Mouse (Mus musculus): ENCODE measurements at regions not wholly inside any gene's neighbourhood (a gene's known extent, or its start where the extent isn't known, plus 50 kb on each side); places are given as distances from the start of the nearest gene placed in this dataset.

DNA sequence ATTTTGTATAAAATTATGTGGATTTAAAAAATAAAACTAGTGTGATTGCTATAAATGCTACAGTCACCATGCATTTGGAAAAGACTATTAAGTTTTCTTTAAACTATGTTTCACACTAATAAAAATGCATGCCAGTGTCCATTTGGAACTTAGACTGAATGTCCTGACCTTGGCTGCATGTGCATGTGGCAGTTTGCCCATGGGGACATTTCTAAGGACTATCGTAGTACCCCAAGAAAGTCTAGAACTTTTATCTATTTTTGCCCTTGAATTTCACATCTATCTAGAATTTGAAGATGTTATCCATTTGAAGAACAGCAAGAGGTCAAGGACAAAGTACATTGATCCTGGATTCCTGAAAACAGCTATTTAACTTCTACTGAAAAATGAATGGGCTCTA lies 745.9 kb downstream of the Tmem182 start:
- 93% methylated on average over 1 of the region's 1 CpGs for WGBS
- H3K27me3 ChIP-seq (ENCODE audit: control insufficient read depth, insufficient read depth, low read length): no peaks in the 10 kb centered on the region
- DNase-seq (ENCODE audit: low spot score): no peak
- no peaks in the 10 kb centered on the region for H3K9me3 ChIP-seq (ENCODE audit: control insufficient read depth, low read length)
- H3K36me3 ChIP-seq (ENCODE audit: control insufficient read depth, insufficient read depth, low read length): no peaks in the 10 kb centered on the region
- no peak overlapping the region for H3K27ac ChIP-seq (ENCODE audit: low read depth, low read length)
- no peak overlapping the region for H3K4me2 ChIP-seq (replicated peaks; ENCODE audit: low read depth, low read length)
- H3K4me1 ChIP-seq (replicated peaks; ENCODE audit: control insufficient read depth, insufficient read depth, low read length): no peaks in the 10 kb centered on the region
- no peak overlapping the region for H3K4me3 ChIP-seq (ENCODE audit: low read depth, low read length)
- no peak overlapping the region for H3K9ac ChIP-seq (ENCODE audit: low read depth, low read length)
- no peak for ATAC-seq (ENCODE audit: low FRiP score)

DNA sequence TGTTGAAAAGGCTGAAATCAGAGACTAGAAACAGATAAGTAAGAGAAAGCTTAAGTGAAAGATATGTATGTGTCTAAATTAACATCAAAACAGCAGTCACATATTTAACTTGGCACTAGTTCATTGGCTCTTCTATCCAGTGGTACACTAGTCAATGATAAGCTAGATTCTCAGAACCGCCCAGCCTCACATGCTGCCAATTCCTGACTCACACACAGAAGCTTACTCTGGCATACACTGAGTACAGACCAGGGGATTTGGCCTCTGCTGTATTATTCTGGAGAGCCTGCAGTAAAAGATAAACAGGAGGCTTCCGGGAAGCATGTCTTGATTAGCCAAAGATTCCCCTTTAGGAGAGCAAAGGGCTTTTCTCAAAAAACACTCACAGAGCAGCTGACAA lies 750.2 kb downstream of the Tmem182 start:
- DNase-seq (ENCODE audit: low spot score) (no peak), ATAC-seq (ENCODE audit: low FRiP score) (no peak)
- H3K9ac ChIP-seq (ENCODE audit: low read depth, low read length): no peak overlapping the region
- no peaks in the 10 kb centered on the region for H3K9me3 ChIP-seq (ENCODE audit: control insufficient read depth, low read length)
- H3K4me1 ChIP-seq (replicated peaks; ENCODE audit: control insufficient read depth, insufficient read depth, low read length): no peaks in the 10 kb centered on the region
- H3K27ac ChIP-seq (ENCODE audit: low read depth, low read length): no peak overlapping the region
- H3K36me3 ChIP-seq (ENCODE audit: control insufficient read depth, insufficient read depth, low read length): no peaks in the 10 kb centered on the region
- no peak overlapping the region for H3K4me2 ChIP-seq (replicated peaks; ENCODE audit: low read depth, low read length)
- H3K4me3 ChIP-seq (ENCODE audit: low read depth, low read length): no peak overlapping the region
- WGBS: 78% methylated on average over 2 of the region's 2 CpGs
- no peaks in the 10 kb centered on the region for H3K27me3 ChIP-seq (ENCODE audit: control insufficient read depth, insufficient read depth, low read length)

DNA sequence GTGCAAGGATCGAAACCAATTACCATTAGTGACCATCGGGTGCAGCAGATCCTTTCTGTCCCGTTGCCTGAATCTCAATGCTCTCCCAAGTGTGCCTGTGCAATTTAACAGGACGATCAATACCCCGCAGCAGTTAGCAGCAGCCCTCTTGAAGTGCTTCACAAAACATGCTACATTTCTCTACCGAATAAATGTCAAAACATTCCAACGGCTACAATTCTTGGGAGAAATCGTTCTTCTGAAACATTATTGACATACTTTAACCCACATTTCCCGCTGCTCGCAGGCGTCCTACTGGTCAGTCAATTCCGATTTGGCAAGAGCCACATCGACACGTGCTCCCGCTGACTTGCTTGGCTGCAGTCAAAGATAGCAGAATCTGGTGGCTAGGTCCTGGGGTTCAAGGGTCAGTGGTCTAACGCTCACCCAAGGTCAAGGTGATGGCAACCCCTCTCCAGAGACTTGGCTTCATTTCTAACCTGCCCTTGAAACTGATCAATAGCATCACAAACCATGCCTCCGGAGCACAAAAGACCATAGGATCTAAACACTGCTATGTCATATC lies 753.8 kb downstream of the Tmem182 start:
- 82% methylated on average over 17 of the region's 17 CpGs for WGBS
- DNase-seq (ENCODE audit: low spot score) (peak; percentile 12), ATAC-seq (ENCODE audit: low FRiP score) (no peak)

DNA sequence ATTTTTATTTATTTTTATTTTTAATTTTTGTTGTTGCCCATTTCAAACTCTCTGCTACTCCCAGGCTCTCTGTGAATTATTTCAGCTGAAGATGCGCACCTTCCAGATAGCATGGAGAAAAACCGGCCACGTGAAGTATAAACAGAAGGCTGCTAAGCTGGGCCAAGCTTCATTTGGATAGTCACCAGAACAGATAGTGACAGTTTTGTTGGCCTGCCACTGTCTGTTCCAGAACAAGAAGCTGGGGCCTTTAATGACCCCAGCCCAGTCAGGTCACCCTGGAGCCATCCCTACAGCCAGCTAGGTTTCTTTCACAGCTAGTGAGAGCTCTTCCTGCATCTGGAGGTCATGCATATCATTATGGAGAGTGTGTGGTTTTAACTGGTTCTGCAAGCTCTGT lies 754.6 kb downstream of the Tmem182 start:
- no peak for ATAC-seq (ENCODE audit: low FRiP score)
- Histone ChIP-seq H3K27ac (ENCODE audit: low read depth, low read length) (no peak overlapping the region), H3K4me2 (replicated peaks; ENCODE audit: low read depth, low read length) (no peak overlapping the region), H3K36me3 (ENCODE audit: control insufficient read depth, insufficient read depth, low read length) (no peaks in the 10 kb centered on the region), H3K27me3 (ENCODE audit: control insufficient read depth, insufficient read depth, low read length) (no peaks in the 10 kb centered on the region), H3K9me3 (ENCODE audit: control insufficient read depth, low read length) (no peaks in the 10 kb centered on the region), H3K9ac (ENCODE audit: low read depth, low read length) (no peak overlapping the region), H3K4me1 (replicated peaks; ENCODE audit: control insufficient read depth, insufficient read depth, low read length) (no peaks in the 10 kb centered on the region), H3K4me3 (ENCODE audit: low read depth, low read length) (no peak overlapping the region)
- 90% methylated on average over 3 of the region's 3 CpGs for WGBS
- DNase-seq (ENCODE audit: low spot score): no peak

More for the DNA sequence above, 753.8 kb downstream of the Tmem182 start:
- Histone ChIP-seq H3K4me2 (replicated peaks; ENCODE audit: low read depth, low read length) (no peak overlapping the region), H3K9ac (ENCODE audit: low read depth, low read length) (no peak overlapping the region), H3K36me3 (ENCODE audit: control insufficient read depth, insufficient read depth, low read length) (no peaks in the 10 kb centered on the region), H3K27me3 (ENCODE audit: control insufficient read depth, insufficient read depth, low read length) (no peaks in the 10 kb centered on the region), H3K4me1 (replicated peaks; ENCODE audit: control insufficient read depth, insufficient read depth, low read length) (no peaks in the 10 kb centered on the region), H3K4me3 (ENCODE audit: low read depth, low read length) (no peak overlapping the region), H3K27ac (ENCODE audit: low read depth, low read length) (no peak overlapping the region), H3K9me3 (ENCODE audit: control insufficient read depth, low read length) (no peaks in the 10 kb centered on the region)

DNA sequence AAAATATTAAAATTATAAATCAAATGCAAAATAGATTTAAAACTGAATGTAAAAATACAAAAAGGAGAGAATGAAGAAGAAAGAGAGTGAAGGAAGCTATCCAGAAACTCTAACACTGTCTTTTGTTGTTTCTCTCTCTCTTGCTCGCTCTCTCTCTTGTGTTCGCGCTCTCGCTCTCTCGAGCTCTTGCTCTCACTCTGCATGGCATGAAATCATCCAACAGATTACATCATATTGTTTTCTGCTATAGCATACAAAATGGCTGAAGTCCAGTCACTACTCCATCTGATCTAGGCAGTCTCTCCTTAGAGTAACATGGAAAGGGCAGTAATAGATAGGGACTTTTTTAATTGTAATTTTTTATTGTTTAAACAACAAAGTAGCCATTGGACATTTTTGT lies 798.1 kb downstream of the Tmem182 start:
- WGBS: 92% methylated on average over 5 of the region's 5 CpGs
- no peaks in the 10 kb centered on the region for H3K27me3 ChIP-seq (ENCODE audit: control insufficient read depth, insufficient read depth, low read length)
- H3K9ac ChIP-seq (ENCODE audit: low read depth, low read length): no peak overlapping the region
- no peak overlapping the region for H3K4me3 ChIP-seq (ENCODE audit: low read depth, low read length)
- ATAC-seq (ENCODE audit: low FRiP score) (no peak), DNase-seq (ENCODE audit: low spot score) (no peak)
- H3K36me3 ChIP-seq (ENCODE audit: control insufficient read depth, insufficient read depth, low read length): no peaks in the 10 kb centered on the region
- no peak overlapping the region for H3K27ac ChIP-seq (ENCODE audit: low read depth, low read length)
- H3K4me2 ChIP-seq (replicated peaks; ENCODE audit: low read depth, low read length): no peak overlapping the region
- no peaks in the 10 kb centered on the region for H3K4me1 ChIP-seq (replicated peaks; ENCODE audit: control insufficient read depth, insufficient read depth, low read length)
- H3K9me3 ChIP-seq (ENCODE audit: control insufficient read depth, low read length): no peaks in the 10 kb centered on the region

DNA sequence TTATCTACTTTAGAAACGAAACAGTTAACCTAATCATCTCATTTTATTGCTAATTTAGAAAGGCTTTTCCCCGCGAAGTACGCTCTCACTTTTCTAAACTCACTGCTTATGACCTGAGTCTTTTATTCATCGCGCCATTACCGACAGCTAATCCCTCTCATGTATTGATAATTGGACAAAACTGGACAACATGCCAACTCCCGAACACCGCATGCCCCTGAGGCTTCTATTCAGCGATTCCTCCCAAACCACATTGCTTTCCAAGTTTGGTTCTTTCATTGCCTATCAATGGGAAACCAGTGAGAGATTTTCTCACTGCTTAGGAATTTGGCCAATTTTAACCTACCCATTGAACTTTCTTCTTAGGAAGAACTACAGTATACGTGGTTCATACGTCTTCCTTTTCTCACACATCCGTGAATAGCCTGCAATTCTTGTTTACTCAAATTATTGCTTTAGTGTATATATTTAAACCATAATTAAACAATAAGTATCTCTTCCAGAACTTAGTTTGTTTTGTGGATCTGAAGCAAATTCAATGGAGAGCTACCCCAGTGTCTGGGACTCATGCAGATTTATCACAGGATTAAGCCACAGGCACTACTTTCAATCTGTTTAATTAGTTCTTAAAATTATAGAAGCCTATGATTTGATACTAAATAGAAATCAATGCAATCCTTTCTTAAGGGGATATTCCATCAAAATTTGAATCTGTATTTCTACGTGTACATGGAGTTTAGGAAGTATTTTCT lies 799.8 kb downstream of the Tmem182 start:
- no peak overlapping the region for H3K27ac ChIP-seq (ENCODE audit: low read depth, low read length)
- H3K9ac ChIP-seq (ENCODE audit: low read depth, low read length): no peak overlapping the region
- DNase-seq (ENCODE audit: low spot score) (peak; percentile 13), ATAC-seq (ENCODE audit: low FRiP score) (no peak)
- H3K4me1 ChIP-seq (replicated peaks; ENCODE audit: control insufficient read depth, insufficient read depth, low read length): no peaks in the 10 kb centered on the region
- H3K36me3 ChIP-seq (ENCODE audit: control insufficient read depth, insufficient read depth, low read length): no peaks in the 10 kb centered on the region
- 78% methylated on average over 14 of the region's 14 CpGs for WGBS
- H3K27me3 ChIP-seq (ENCODE audit: control insufficient read depth, insufficient read depth, low read length): no peaks in the 10 kb centered on the region
- no peaks in the 10 kb centered on the region for H3K9me3 ChIP-seq (ENCODE audit: control insufficient read depth, low read length)
- H3K4me2 ChIP-seq (replicated peaks; ENCODE audit: low read depth, low read length): no peak overlapping the region
- H3K4me3 ChIP-seq (ENCODE audit: low read depth, low read length): no peak overlapping the region

DNA sequence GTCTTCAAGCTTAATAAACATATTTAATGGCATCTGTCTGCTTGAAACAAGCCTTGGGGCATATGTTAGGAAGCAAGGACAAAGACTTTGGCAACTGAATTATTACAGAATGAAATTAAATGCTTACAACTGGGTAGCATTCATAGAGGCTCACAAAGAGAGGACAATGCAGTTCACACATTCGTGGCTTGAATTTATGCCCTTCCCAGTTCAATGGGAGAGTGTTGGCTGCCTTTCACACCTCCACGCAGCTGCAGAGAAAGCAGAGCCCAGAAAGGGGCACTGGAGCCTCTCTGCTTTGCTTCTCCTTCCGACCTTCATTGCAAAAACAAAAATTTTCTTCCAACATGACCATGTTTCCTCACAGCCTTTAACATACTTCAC lies 800.3 kb downstream of the Tmem182 start:
- no peak for DNase-seq (ENCODE audit: low spot score)
- 33% methylated on average over 3 of the region's 3 CpGs for WGBS
- no peak overlapping the region for H3K27ac ChIP-seq (ENCODE audit: low read depth, low read length)

DNA sequence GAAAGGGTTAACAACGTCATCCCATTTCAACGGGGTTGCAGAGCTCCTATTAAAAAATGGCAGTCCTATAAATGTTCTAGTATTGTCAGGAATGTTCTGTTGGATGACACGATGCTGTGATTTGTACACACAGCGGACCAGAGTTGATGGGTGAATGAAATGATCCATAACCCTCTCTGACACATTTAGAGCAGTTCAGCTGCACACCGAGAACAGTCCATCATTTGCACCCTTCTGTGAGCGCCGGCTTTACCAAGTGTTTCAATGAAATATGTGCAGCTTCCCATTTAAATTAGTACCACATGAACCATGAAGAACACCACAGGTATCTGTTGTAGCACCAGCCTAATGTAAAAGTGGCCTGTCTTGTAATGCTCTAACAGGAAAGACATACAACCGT lies 805.4 kb downstream of the Tmem182 start:
- no peak overlapping the region for H3K27ac ChIP-seq (ENCODE audit: low read depth, low read length)
- no peak overlapping the region for H3K4me3 ChIP-seq (ENCODE audit: low read depth, low read length)
- H3K9me3 ChIP-seq (ENCODE audit: control insufficient read depth, low read length): no peaks in the 10 kb centered on the region
- ATAC-seq (ENCODE audit: low FRiP score) (no peak), DNase-seq (ENCODE audit: low spot score) (no peak)
- no peak overlapping the region for H3K4me2 ChIP-seq (replicated peaks; ENCODE audit: low read depth, low read length)
- H3K9ac ChIP-seq (ENCODE audit: low read depth, low read length): no peak overlapping the region
- 65% methylated on average over 8 of the region's 8 CpGs for WGBS
- H3K36me3 ChIP-seq (ENCODE audit: control insufficient read depth, insufficient read depth, low read length): no peaks in the 10 kb centered on the region
- H3K27me3 ChIP-seq (ENCODE audit: control insufficient read depth, insufficient read depth, low read length): no peaks in the 10 kb centered on the region
- H3K4me1 ChIP-seq (replicated peaks; ENCODE audit: control insufficient read depth, insufficient read depth, low read length): no peaks in the 10 kb centered on the region

More for the DNA sequence above, 800.3 kb downstream of the Tmem182 start:
- no peak overlapping the region for H3K4me2 ChIP-seq (replicated peaks; ENCODE audit: low read depth, low read length)
- no peaks in the 10 kb centered on the region for H3K4me1 ChIP-seq (replicated peaks; ENCODE audit: control insufficient read depth, insufficient read depth, low read length)
- H3K9ac ChIP-seq (ENCODE audit: low read depth, low read length): no peak overlapping the region
- no peaks in the 10 kb centered on the region for H3K9me3 ChIP-seq (ENCODE audit: control insufficient read depth, low read length)
- no peaks in the 10 kb centered on the region for H3K36me3 ChIP-seq (ENCODE audit: control insufficient read depth, insufficient read depth, low read length)
- H3K4me3 ChIP-seq (ENCODE audit: low read depth, low read length): no peak overlapping the region
- H3K27me3 ChIP-seq (ENCODE audit: control insufficient read depth, insufficient read depth, low read length): no peaks in the 10 kb centered on the region
- 0 out of 2 replicates have a peak, but pooled peaks have one; percentile 45 for ATAC-seq (ENCODE audit: low FRiP score)

DNA sequence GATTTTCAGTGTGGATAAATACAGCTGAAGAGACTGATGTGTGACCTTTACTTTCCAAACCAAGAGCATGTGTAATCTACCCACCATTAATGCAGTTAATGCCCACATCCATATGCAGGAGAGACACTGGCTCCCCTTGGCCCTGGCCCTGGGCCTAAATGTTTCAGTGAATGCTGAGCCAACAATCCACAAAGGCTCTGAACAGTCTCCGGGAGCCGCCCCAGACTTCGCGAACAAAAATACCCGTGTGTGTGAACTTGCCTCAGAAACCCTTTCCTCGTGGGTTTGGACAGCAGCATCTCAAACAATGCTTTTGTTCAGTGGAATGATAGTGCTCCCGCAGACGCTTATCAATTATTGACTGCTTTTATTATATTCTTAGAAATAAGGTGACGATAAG lies 846.4 kb downstream of the Tmem182 start:
- no peak overlapping the region for H3K4me2 ChIP-seq (replicated peaks; ENCODE audit: low read depth, low read length)
- no peak for ATAC-seq (ENCODE audit: low FRiP score)
- H3K36me3 ChIP-seq (ENCODE audit: control insufficient read depth, insufficient read depth, low read length): no peaks in the 10 kb centered on the region
- no peaks in the 10 kb centered on the region for H3K27me3 ChIP-seq (ENCODE audit: control insufficient read depth, insufficient read depth, low read length)
- no peak overlapping the region for H3K9ac ChIP-seq (ENCODE audit: low read depth, low read length)
- no peak overlapping the region for H3K4me3 ChIP-seq (ENCODE audit: low read depth, low read length)
- no peaks in the 10 kb centered on the region for H3K4me1 ChIP-seq (replicated peaks; ENCODE audit: control insufficient read depth, insufficient read depth, low read length)
- no peak overlapping the region for H3K27ac ChIP-seq (ENCODE audit: low read depth, low read length)
- H3K9me3 ChIP-seq (ENCODE audit: control insufficient read depth, low read length): no peaks in the 10 kb centered on the region
- 64% methylated on average over 9 of the region's 9 CpGs for WGBS
- DNase-seq (ENCODE audit: low spot score): no peak
